ENCODE assay signal across 10 mouse cellular contexts in the genomic region with DNA sequence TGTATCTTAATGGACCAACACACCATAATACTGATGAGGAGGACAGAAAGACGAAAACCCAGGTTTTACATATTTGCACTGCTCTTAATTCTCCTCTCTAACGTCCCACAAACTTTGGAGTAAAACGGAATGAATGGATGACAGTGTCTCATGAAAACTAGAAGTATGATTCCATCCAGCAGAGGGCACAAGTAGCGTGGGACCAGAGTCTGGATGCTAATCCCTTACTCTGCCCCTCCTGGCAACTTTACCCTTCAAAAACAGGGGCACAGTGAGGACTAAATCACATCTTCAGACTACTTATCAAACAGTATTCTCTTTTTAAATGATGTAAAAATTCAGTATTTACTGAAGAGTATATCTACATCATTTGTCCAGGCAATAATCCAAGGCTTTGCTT. TPM values are rescaled to one million over a fixed set of nuclear protein-coding genes. Genes with fewer than 3 reads are reported as not detected.
A peak's percentile ranks its signal among the peaks of the same experiment; 100 is the strongest.
DNase-seq lines count a peak whose midpoint lies in the region; ATAC-seq and TF ChIP-seq lines count a peak whose summit lies in the region.
"Had no signal": no experiment of that assay in that cellular context is flagged by ENCODE, and none has a peak within 500 bp of the region (broad histone marks: within the 10 kb centered on the region; RNA-seq: fewer than 3 reads in every experiment).

No protein-coding gene starts in this region.

- no peaks in the 10 kb centered on the region for H3K79me2 ChIP-seq in heart, adult 2 months (replicated peaks; ENCODE audit: control insufficient read depth, insufficient read depth, low read length)

- TF ChIP-seq POLR2A in heart, adult 2 months (IDR thresholded peaks at IDR 0.05; ENCODE audit: insufficient read depth, low read depth, low read length) = no peak
- TF ChIP-seq POLR2A in cortical plate, adult 2 months (IDR thresholded peaks at IDR 0.05; ENCODE audit: extremely low read depth, insufficient read depth, low read length) = no peak

- POLR2A ChIA-PET in Patski (lab: Charles Lee) = no interaction called here

- in situ Hi-C loops in Patski (cut with MboI; ENCODE audit: low pct_unique_long_range_greater_than_20kb) = no loop called here

- DNase-seq in heart, adult 2 months = no peak
- DNase-seq in heart, embryonic 10.5 days (ENCODE audit: low spot score) = no peak
- peak; percentile 83 for DNase-seq in 3T3-L1 (ENCODE audit: low read depth, low spot score)
- no peak for DNase-seq in Patski (ENCODE audit: low read depth, low spot score)
- DNase-seq in left cerebral cortex, adult 2 months (ENCODE audit: extremely low spot score in 1 of 2, low spot score in 2 of 2) = peak in 1 of 2 experiments; percentile 26
- peak; percentile 48 for DNase-seq in retina, postnatal 7 days (ENCODE audit: low read depth, low spot score)

- WGBS in heart, adult 2 months = 21% methylated on average over 4 of the region's 4 CpGs
- WGBS in heart, embryonic 10.5 days = 22% methylated on average over 4 of the region's 4 CpGs

- H3K27me3 ChIP-seq in heart, adult 2 months (ENCODE audit: control insufficient read depth, insufficient read depth, low read length) = no peaks in the 10 kb centered on the region
- no peaks in the 10 kb centered on the region for H3K27me3 ChIP-seq in heart, embryonic 10.5 days (ENCODE audit: insufficient read depth, poor library complexity, severe bottlenecking)
- H3K27me3 ChIP-seq in Patski = no peaks in the 10 kb centered on the region
- H3K27me3 ChIP-seq: limb, embryonic 13.5 days had no signal

- TF ChIP-seq CTCF in heart, adult 2 months (IDR thresholded peaks at IDR 0.05) = peak; percentile 74
- TF ChIP-seq CTCF in Patski (IDR thresholded peaks at IDR 0.05) = peak; percentile 67
- TF ChIP-seq CTCF in cortical plate, adult 2 months (IDR thresholded peaks at IDR 0.05; ENCODE audit: extremely low read depth, insufficient read depth, low read length) = peak; percentile 68
- peak; percentile 71 for TF ChIP-seq CTCF in left cerebral cortex, adult 2 months (IDR thresholded peaks at IDR 0.05)

- H3K36me3 ChIP-seq in heart, adult 2 months (ENCODE audit: control insufficient read depth, insufficient read depth, low read length) = no peaks in the 10 kb centered on the region
- H3K36me3 ChIP-seq in heart, embryonic 10.5 days = peaks cover 5% of the 10 kb centered on the region; the same call in 1 of the 2 replicates

- peaks cover 2% of the 10 kb centered on the region; the same call in 1 of the 2 replicates for H3K4me1 ChIP-seq in heart, adult 2 months (ENCODE audit: control insufficient read depth, insufficient read depth, low read length)
- peaks cover 60% of the 10 kb centered on the region for H3K4me1 ChIP-seq in heart, embryonic 10.5 days
- peaks cover 8% of the 10 kb centered on the region for H3K4me1 ChIP-seq in cortical plate, adult 2 months (ENCODE audit: control insufficient read depth, insufficient read depth, low read length)

- no peaks in the 10 kb centered on the region for H3K9me3 ChIP-seq in heart, embryonic 10.5 days
- H3K9me3 ChIP-seq: limb, embryonic 13.5 days had no signal

- TF ChIP-seq EP300 in heart, adult 2 months (IDR thresholded peaks at IDR 0.05; ENCODE audit: insufficient read depth, low read depth, low read length) = no peak

- ATAC-seq in Patski = no peak
- no peak for ATAC-seq in erythroid progenitor cell, adult 5-6 weeks (replicated peaks; ENCODE audit: low FRiP score, poor library complexity, severe bottlenecking)

- no peak overlapping the region for H3K9ac ChIP-seq in heart, adult 2 months (ENCODE audit: low read depth, low read length)
- H3K9ac ChIP-seq: limb, embryonic 13.5 days had no signal

- H3K4me3 ChIP-seq in heart, adult 2 months = no peak overlapping the region
- H3K4me3 ChIP-seq in heart, embryonic 10.5 days = no peak overlapping the region
- no peak overlapping the region for H3K4me3 ChIP-seq in cortical plate, adult 2 months (ENCODE audit: insufficient read depth, low read length)
- no peak overlapping the region for H3K4me3 ChIP-seq in left cerebral cortex, adult 2 months
- H3K4me3 ChIP-seq: limb, embryonic 13.5 days had no signal

- CTCF ChIA-PET in Patski (lab: Charles Lee) = no interaction called here

- no peak overlapping the region for H3K27ac ChIP-seq in heart, adult 2 months
- H3K27ac ChIP-seq in heart, embryonic 10.5 days = no peak overlapping the region
- no peak overlapping the region for H3K27ac ChIP-seq in cortical plate, adult 2 months (ENCODE audit: insufficient read depth, low read length)
- H3K27ac ChIP-seq in left cerebral cortex, adult 2 months = no peak overlapping the region
- H3K27ac ChIP-seq: limb, embryonic 13.5 days had no signal

- intact Hi-C loops in heart, adult 2 months (cut with DNase I) = loop anchor here (5.0 to 10.0 kb wide), 2 partner anchors 117 to 634 kb away; partner anchors contain the start of genes 0610037L13Rik and Ndc1
- intact Hi-C loops in left cerebral cortex, adult 2 months (cut with DNase I) = loop anchor here (1.0 to 5.0 kb wide), 3 partner anchors 68 to 402 kb away; no protein-coding TSS in a partner anchor

RNA-seq across cellular contexts. Expression of gene Lrrc42, which starts 2.8 kb away (rescaled TPM):
- 10 to 100 TPM in 1 of 2 experiments, 1 to 10 TPM in 1; 9.6 to 10.1 TPM for total RNA-seq in heart, adult 2 months (2021)
- 5.0 and 8.6 TPM in 2 replicates for polyA plus RNA-seq in heart, adult 2 months (2012; rRNA removed)
- 81.7 and 86.6 TPM in 2 replicates for polyA plus RNA-seq in heart, embryonic 10.5 days (2016; fragmentation: Nextera tagmentation; extraction: Ambion mirVana)
- polyA plus RNA-seq in Patski (2021) = 69.2 TPM
- 18.9 and 20.2 TPM in 2 replicates for polyA plus RNA-seq in cortical plate, adult 2 months (2012; rRNA removed)
- 10 to 100 TPM; 29.8 to 33.4 TPM for total RNA-seq in left cerebral cortex, adult 2 months (2021)
- 8.4 and 15.9 TPM in 2 replicates for total RNA-seq in erythroid progenitor cell, adult 5-6 weeks (2015; ENCODE audit: low replicate concordance)
- 8.2 and 22.2 TPM in 2 replicates for total RNA-seq in erythroid progenitor cell, adult 5-6 weeks (2017; ENCODE audit: low replicate concordance)

RNA-seq across cellular contexts. Expression of gene Hspb11, which starts 2.9 kb away (rescaled TPM):
- 10 to 100 TPM in 1 of 2 experiments, 1 to 10 TPM in 1; 9.4 to 11.3 TPM for total RNA-seq in heart, adult 2 months (2021)
- polyA plus RNA-seq in heart, adult 2 months (2012; rRNA removed) = 2.3 and 3.9 TPM in 2 replicates
- 39.4 and 43.4 TPM in 2 replicates for polyA plus RNA-seq in heart, embryonic 10.5 days (2016; fragmentation: Nextera tagmentation; extraction: Ambion mirVana)
- polyA plus RNA-seq in Patski (2021) = 32.5 TPM
- 16.9 and 19.8 TPM in 2 replicates for polyA plus RNA-seq in cortical plate, adult 2 months (2012; rRNA removed)
- total RNA-seq in left cerebral cortex, adult 2 months (2021) = 10 to 100 TPM; 13.9 to 17.7 TPM
- total RNA-seq in erythroid progenitor cell, adult 5-6 weeks (2015; ENCODE audit: low replicate concordance) = 1.3 and 3.6 TPM in 2 replicates
- 5.0 and 11.8 TPM in 2 replicates for total RNA-seq in erythroid progenitor cell, adult 5-6 weeks (2017; ENCODE audit: low replicate concordance)

RNA-seq across cellular contexts. Expression of gene Ldlrad1, which starts 41.5 kb away (rescaled TPM):
- total RNA-seq in heart, adult 2 months (2021) = not detected
- 2.1 TPM in 1 of 2 replicates, not detected in the other for polyA plus RNA-seq in heart, adult 2 months (2012; rRNA removed)
- polyA plus RNA-seq in heart, embryonic 10.5 days (2016; fragmentation: Nextera tagmentation; extraction: Ambion mirVana) = not detected in 2 replicates
- not detected for polyA plus RNA-seq in Patski (2021)
- polyA plus RNA-seq in cortical plate, adult 2 months (2012; rRNA removed) = not detected in 2 replicates
- total RNA-seq in left cerebral cortex, adult 2 months (2021) = not detected
- not detected in 2 replicates for total RNA-seq in erythroid progenitor cell, adult 5-6 weeks (2015; ENCODE audit: low replicate concordance)
- 3.2 TPM in 1 of 2 replicates, not detected in the other for total RNA-seq in erythroid progenitor cell, adult 5-6 weeks (2017; ENCODE audit: low replicate concordance)
- polyA plus RNA-seq: limb, embryonic 13.5 days; stomach, embryonic 14.5 days had no signal

RNA-seq across cellular contexts. Expression of gene Dio1, which starts 56.5 kb away (rescaled TPM):
- not detected for total RNA-seq in heart, adult 2 months (2021)
- polyA plus RNA-seq in heart, adult 2 months (2012; rRNA removed) = not detected in 2 replicates
- not detected in 2 replicates for polyA plus RNA-seq in heart, embryonic 10.5 days (2016; fragmentation: Nextera tagmentation; extraction: Ambion mirVana)
- polyA plus RNA-seq in Patski (2021) = not detected
- polyA plus RNA-seq in cortical plate, adult 2 months (2012; rRNA removed) = not detected in 2 replicates
- total RNA-seq in left cerebral cortex, adult 2 months (2021) = not detected
- total RNA-seq in erythroid progenitor cell, adult 5-6 weeks (2015; ENCODE audit: low replicate concordance) = not detected in 2 replicates
- total RNA-seq in erythroid progenitor cell, adult 5-6 weeks (2017; ENCODE audit: low replicate concordance) = not detected in 2 replicates
- polyA plus RNA-seq: limb, embryonic 13.5 days; stomach, embryonic 14.5 days had no signal

Comparison
In these comparisons a context has a peak if more than half of its experiments do, and no peak if none do; other contexts are left out.
1. DNase-seq: peak in 3T3-L1 (single experiment) and retina, postnatal 7 days (single experiment); none in heart, adult 2 months (0 of 2), heart, embryonic 10.5 days (single experiment) and Patski (single experiment).
2. Peak in every context shown above with its lines, with median percentiles within 50 percentile points of each other: CTCF ChIP-seq.